ENCODE assay signal across 16 mouse cellular contexts in the genomic region with DNA sequence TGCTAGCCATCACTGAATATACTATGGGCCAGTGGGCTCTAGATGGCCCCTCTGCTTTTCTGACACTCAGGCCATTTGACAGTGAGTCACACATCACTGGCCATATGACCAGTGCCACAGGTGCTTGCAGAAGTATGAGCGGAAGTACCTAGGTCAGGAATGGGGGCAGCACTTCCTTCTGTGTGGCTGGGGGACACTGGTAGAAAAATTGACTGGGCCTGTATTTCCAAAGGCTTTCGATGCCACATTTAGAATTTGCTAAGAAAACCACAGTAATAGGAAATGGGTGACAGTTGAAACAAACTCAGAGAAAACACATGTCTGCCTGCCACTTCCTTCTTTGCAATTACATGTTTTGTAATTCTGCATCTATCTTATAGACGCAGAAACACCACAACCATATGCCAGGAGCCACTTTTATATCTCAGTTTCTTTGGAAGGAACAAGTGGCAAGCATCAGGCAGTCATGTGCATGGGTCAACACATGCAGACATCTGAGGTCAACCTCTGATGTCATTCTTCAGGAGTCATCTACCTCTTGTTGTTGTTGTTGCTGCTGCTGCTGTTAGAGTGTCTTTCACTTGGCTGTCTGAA.
DNase-seq lines count a peak whose midpoint lies in the region; ATAC-seq and TF ChIP-seq lines count a peak whose summit lies in the region.
"Had no signal": no experiment of that assay in that cellular context is flagged by ENCODE, and none has a peak within 500 bp of the region (broad histone marks: within the 10 kb centered on the region; RNA-seq: fewer than 3 reads in every experiment).

No protein-coding gene starts in this region.

- H3K79me2 ChIP-seq in heart, adult 2 months (replicated peaks; ENCODE audit: control insufficient read depth, insufficient read depth, low read length): no peaks in the 10 kb centered on the region

- ATAC-seq in hematopoietic stem cell, adult 5-6 weeks (replicated peaks in 1 of 2; ENCODE audit: insufficient read depth in 1 of 2, low FRiP score in 2 of 2, low TSS enrichment in 1 of 2, low read depth in 1 of 2, poor library complexity in 2 of 2, severe bottlenecking in 2 of 2): peak; percentile 85 to 86
- peak; percentile 50; the same call in 1 of the 2 replicates for ATAC-seq in monocyte, adult 5-6 weeks (replicated peaks; ENCODE audit: insufficient number of reproducible peaks, low FRiP score, low TSS enrichment, poor library complexity, severe bottlenecking)
- ATAC-seq: forebrain, embryonic 14.5 days; intestine, embryonic 16.5 days had no signal

- WGBS in heart, adult 2 months: 67% methylated on average over 3 of the region's 3 CpGs
- 91% methylated on average over 3 of the region's 3 CpGs for WGBS in embryonic facial prominence, embryonic 10.5 days

- H3K36me3 ChIP-seq in heart, adult 2 months (ENCODE audit: control insufficient read depth, insufficient read depth, low read length): peaks cover 26% of the 10 kb centered on the region
- peaks cover 26% of the 10 kb centered on the region for H3K36me3 ChIP-seq in embryonic facial prominence, embryonic 10.5 days (replicated peaks)

- H3K9me3 ChIP-seq in embryonic facial prominence, embryonic 10.5 days: no peaks in the 10 kb centered on the region
- H3K9me3 ChIP-seq: embryonic facial prominence, embryonic 15.5 days; limb, embryonic 15.5 days had no signal

- H3K27me3 ChIP-seq in heart, adult 2 months (ENCODE audit: control insufficient read depth, insufficient read depth, low read length): no peaks in the 10 kb centered on the region
- no peaks in the 10 kb centered on the region for H3K27me3 ChIP-seq in embryonic facial prominence, embryonic 10.5 days (replicated peaks; ENCODE audit: low read depth, poor library complexity, severe bottlenecking)
- H3K27me3 ChIP-seq: embryonic facial prominence, embryonic 15.5 days; limb, embryonic 15.5 days had no signal

- H3K27ac ChIP-seq in heart, adult 2 months: peak overlapping the region; percentile 2
- H3K27ac ChIP-seq in embryonic facial prominence, embryonic 10.5 days (replicated peaks): no peak overlapping the region
- H3K27ac ChIP-seq: embryonic facial prominence, embryonic 15.5 days; limb, embryonic 15.5 days had no signal

- H3K9ac ChIP-seq in heart, adult 2 months (ENCODE audit: low read depth, low read length): no peak overlapping the region
- H3K9ac ChIP-seq: embryonic facial prominence, embryonic 15.5 days; limb, embryonic 15.5 days had no signal

- H3K4me1 ChIP-seq in heart, adult 2 months (ENCODE audit: control insufficient read depth, insufficient read depth, low read length): peaks cover 13% of the 10 kb centered on the region
- 0 out of 2 replicates have a peak, but pooled peaks cover 4% of the 10 kb centered on the region for H3K4me1 ChIP-seq in embryonic facial prominence, embryonic 10.5 days

- TF ChIP-seq POLR2A in heart, adult 2 months (IDR thresholded peaks at IDR 0.05; ENCODE audit: insufficient read depth, low read depth, low read length): no peak

- no peak overlapping the region for H3K4me3 ChIP-seq in heart, adult 2 months
- no peak overlapping the region for H3K4me3 ChIP-seq in embryonic facial prominence, embryonic 10.5 days
- H3K4me3 ChIP-seq: embryonic facial prominence, embryonic 15.5 days; left cerebral cortex, adult 2 months; limb, embryonic 15.5 days; myocyte had no signal

- intact Hi-C loops in heart, adult 2 months (cut with DNase I): loop anchor here (10.0 kb wide), 1 partner anchor 124 kb away; a partner anchor contains a TSS

- TF ChIP-seq EP300 in heart, adult 2 months (IDR thresholded peaks at IDR 0.05; ENCODE audit: insufficient read depth, low read depth, low read length): no peak

- no peak for DNase-seq in heart, adult 2 months
- DNase-seq in heart, adult 9 months (ENCODE audit: low spot score in 2 of 2): no peak
- DNase-seq in CD4-positive, CD25-positive, alpha-beta regulatory T cell, adult 2 months (ENCODE audit: low read depth, low spot score): peak; percentile 21
- no peak for DNase-seq in cerebellum, postnatal 25 days
- no peak for DNase-seq in embryonic facial prominence, embryonic 10.5 days (ENCODE audit: low spot score)
- no peak for DNase-seq in urinary bladder, adult 18-20 months (ENCODE audit: low spot score in 2 of 2)
- DNase-seq: heart, postnatal 10 days; kidney, postnatal 4 days had no signal

- no peak for TF ChIP-seq CTCF in heart, adult 2 months (IDR thresholded peaks at IDR 0.05)
